Mouse (Mus musculus): ENCODE measurements around the gene Cwh43. TPM values are rescaled to one million over a fixed set of nuclear protein-coding genes. Genes with fewer than 3 reads are reported as not detected.

Gene Cwh43
- 0.29 and 0.39 TPM in 2 replicates for polyA plus RNA-seq (2015; fragmentation: Nextera tagmentation; extraction: Ambion mirVana)

- H3K9ac ChIP-seq: peak within 1 kb of the TSS; percentile 28
- H3K9me3 ChIP-seq: no peaks in the 10 kb centered on the region
- 3% methylated on average over 49 of the region's 49 CpGs for WGBS
- peak within 1 kb of the TSS; percentile 38 for H3K4me3 ChIP-seq
- H3K27me3 ChIP-seq: peaks cover 26% of the 10 kb centered on the region
- peak within 1 kb of the TSS; percentile 82 for H3K4me2 ChIP-seq
- H3K4me1 ChIP-seq (replicated peaks): peaks cover 11% of the 10 kb centered on the region
- no peak within 1 kb of the TSS for H3K27ac ChIP-seq (replicated peaks)
- peak; percentile 55 for ATAC-seq (ENCODE audit: low FRiP score, low read depth)
- no peaks in the 10 kb centered on the region for H3K36me3 ChIP-seq
Measured at GRCm38 (mm10) chr5:73405981-73406722, at the start of gene Cwh43. Gene Cwh43 (plus strand): TSS chr5:73406075.

DNA sequence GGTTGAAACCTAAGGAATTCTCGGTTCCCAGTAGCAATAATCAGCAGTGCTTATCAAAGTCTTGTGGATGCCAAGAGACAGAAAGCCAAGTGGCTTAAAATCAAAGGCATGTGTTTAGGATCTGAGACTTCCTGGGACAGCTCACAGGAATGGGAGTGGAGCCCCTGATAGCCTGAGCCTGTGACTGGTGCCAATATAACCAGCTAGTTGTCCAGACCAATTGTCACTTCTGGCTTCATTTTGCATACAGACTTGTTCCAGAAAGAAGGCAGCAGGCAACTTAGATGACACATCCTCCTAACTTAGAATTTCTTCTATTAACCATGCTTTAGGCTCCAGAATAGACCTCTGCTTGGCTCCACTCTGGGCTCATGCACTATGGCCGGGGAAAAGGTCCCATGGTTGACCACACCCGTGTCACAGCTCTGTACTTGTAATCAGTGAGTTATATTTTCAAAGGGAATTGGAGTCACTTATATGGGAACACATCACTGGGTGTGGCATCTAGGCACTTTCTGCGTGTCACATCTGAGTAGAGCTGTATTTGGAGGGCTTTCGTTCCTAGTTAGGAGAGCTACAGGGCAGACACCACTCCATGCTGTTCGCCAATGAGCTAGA lies 46.6 kb upstream of the Cwh43 start:
- Histone ChIP-seq H3K4me2 (peak overlapping the region; percentile 45), H3K9ac (no peak overlapping the region), H3K27me3 (no peaks in the 10 kb centered on the region), H3K9me3 (no peaks in the 10 kb centered on the region), H3K27ac (replicated peaks) (no peak overlapping the region), H3K4me3 (no peak overlapping the region), H3K4me1 (replicated peaks) (peaks cover 5% of the 10 kb centered on the region), H3K36me3 (no peaks in the 10 kb centered on the region)
- ATAC-seq (ENCODE audit: low FRiP score, low read depth): no peak
- WGBS: 82% methylated on average over 6 of the region's 6 CpGs

- WGBS: 30% methylated on average over 12 of the region's 12 CpGs
- Histone ChIP-seq H3K4me3 (peak overlapping the region; percentile 7; the same call in 1 of the 2 replicates), H3K4me1 (replicated peaks) (peaks cover 5% of the 10 kb centered on the region), H3K27me3 (no peaks in the 10 kb centered on the region), H3K9ac (no peak overlapping the region), H3K4me2 (peak overlapping the region; percentile 45), H3K36me3 (no peaks in the 10 kb centered on the region), H3K27ac (replicated peaks) (no peak overlapping the region), H3K9me3 (no peaks in the 10 kb centered on the region)
- peak; percentile 27; the same call in 1 of the 2 replicates for ATAC-seq (ENCODE audit: low FRiP score, low read depth)
Measured at GRCm38 (mm10) chr5:73359752-73360141, 46.1 kb upstream of the Cwh43 start.

DNA sequence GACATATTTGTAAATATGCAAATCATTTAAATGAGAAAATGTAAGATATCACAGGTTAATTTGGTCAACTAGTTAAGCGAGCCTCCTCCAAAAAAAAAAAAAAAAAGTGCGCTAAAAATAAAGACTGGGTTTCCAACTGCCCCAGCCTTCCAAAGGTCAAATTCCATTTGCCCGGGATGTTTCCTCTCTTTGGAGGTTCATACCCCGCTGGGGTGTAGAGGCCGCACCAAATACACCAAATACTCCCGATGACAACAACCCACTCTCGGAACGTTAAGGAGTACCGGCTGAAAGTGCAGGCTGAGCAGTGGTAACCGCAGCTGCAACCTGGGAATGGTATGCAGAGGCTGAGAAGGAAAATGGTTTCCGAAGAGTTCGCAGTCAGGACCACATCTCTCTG lies 45.6 kb upstream of the Cwh43 start:
- H3K27me3 ChIP-seq: no peaks in the 10 kb centered on the region
- H3K36me3 ChIP-seq: no peaks in the 10 kb centered on the region
- no peaks in the 10 kb centered on the region for H3K9me3 ChIP-seq
- 22% methylated on average over 12 of the region's 12 CpGs for WGBS
- no peak overlapping the region for H3K9ac ChIP-seq
- no peak overlapping the region for H3K27ac ChIP-seq (replicated peaks)
- peaks cover 5% of the 10 kb centered on the region for H3K4me1 ChIP-seq (replicated peaks)
- H3K4me2 ChIP-seq: peak overlapping the region; percentile 45
- ATAC-seq (ENCODE audit: low FRiP score, low read depth): no peak
- H3K4me3 ChIP-seq: peak overlapping the region; percentile 7; the same call in 1 of the 2 replicates

- no peak overlapping the region for H3K4me3 ChIP-seq
- H3K27ac ChIP-seq (replicated peaks): no peak overlapping the region
- no peaks in the 10 kb centered on the region for H3K27me3 ChIP-seq
- no peak overlapping the region for H3K4me2 ChIP-seq
- H3K9ac ChIP-seq: no peak overlapping the region
- no peaks in the 10 kb centered on the region for H3K9me3 ChIP-seq
- 91% methylated on average over 7 of the region's 7 CpGs for WGBS
- H3K4me1 ChIP-seq (replicated peaks): peaks cover 5% of the 10 kb centered on the region
- no peak for ATAC-seq (ENCODE audit: low FRiP score, low read depth)
- H3K36me3 ChIP-seq: no peaks in the 10 kb centered on the region
Measured at GRCm38 (mm10) chr5:73362338-73362737, 43.5 kb upstream of the Cwh43 start.

GRCm38 (mm10) chr5:73362791-73363190 lies 43.1 kb upstream of the Cwh43 start:
- H3K4me1 ChIP-seq (replicated peaks): peaks cover 5% of the 10 kb centered on the region
- ATAC-seq (ENCODE audit: low FRiP score, low read depth): no peak

GRCm38 (mm10) chr5:73364107-73364864 lies 41.6 kb upstream of the Cwh43 start:
- no peak overlapping the region for H3K27ac ChIP-seq (replicated peaks)
- WGBS: 84% methylated on average over 2 of the region's 2 CpGs
- H3K4me2 ChIP-seq: no peak overlapping the region
- H3K9me3 ChIP-seq: no peaks in the 10 kb centered on the region
- no peak for ATAC-seq (ENCODE audit: low FRiP score, low read depth)
- no peak overlapping the region for H3K4me3 ChIP-seq
- peaks cover 5% of the 10 kb centered on the region for H3K4me1 ChIP-seq (replicated peaks)
- H3K9ac ChIP-seq: no peak overlapping the region
- H3K27me3 ChIP-seq: no peaks in the 10 kb centered on the region
- H3K36me3 ChIP-seq: no peaks in the 10 kb centered on the region

More at GRCm38 (mm10) chr5:73362791-73363190, 43.1 kb upstream of the Cwh43 start:
- Histone ChIP-seq H3K36me3 (no peaks in the 10 kb centered on the region), H3K9me3 (no peaks in the 10 kb centered on the region), H3K27ac (replicated peaks) (no peak overlapping the region), H3K4me3 (no peak overlapping the region), H3K9ac (no peak overlapping the region), H3K27me3 (no peaks in the 10 kb centered on the region), H3K4me2 (no peak overlapping the region)
- 84% methylated on average over 5 of the region's 5 CpGs for WGBS

DNA sequence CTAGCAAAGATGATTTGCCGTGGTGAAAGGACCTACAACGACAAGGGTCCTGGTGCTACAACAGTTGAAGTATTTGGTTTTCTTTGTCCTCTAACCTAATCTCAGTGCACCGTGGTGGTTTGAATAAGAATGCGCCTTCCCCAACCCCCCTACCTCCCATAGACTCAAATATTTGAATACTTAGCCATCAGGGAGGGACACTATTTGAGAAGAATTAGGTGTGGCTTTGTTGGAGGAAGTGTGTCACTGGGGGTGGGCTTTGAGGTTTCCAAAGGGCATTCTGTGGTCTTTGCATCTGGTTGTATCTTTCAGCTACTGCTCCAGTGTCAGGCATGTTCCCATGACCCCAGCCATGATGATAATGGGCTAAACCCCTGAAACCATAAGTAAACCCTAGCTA lies 38.0 kb upstream of the Cwh43 start:
- Histone ChIP-seq H3K4me1 (replicated peaks) (no peaks in the 10 kb centered on the region), H3K27ac (replicated peaks) (no peak overlapping the region), H3K36me3 (no peaks in the 10 kb centered on the region), H3K9ac (no peak overlapping the region), H3K27me3 (no peaks in the 10 kb centered on the region), H3K4me2 (no peak overlapping the region), H3K9me3 (no peaks in the 10 kb centered on the region), H3K4me3 (no peak overlapping the region)
- whole genome bisulfite sequencing: 75% methylated on average over 4 of the region's 4 CpGs
- no peak for ATAC-seq (ENCODE audit: low FRiP score, low read depth)

- no peaks in the 10 kb centered on the region for H3K36me3 ChIP-seq
- WGBS: 80% methylated on average over 10 of the region's 10 CpGs
- H3K9ac ChIP-seq: no peak overlapping the region
- H3K4me3 ChIP-seq: no peak overlapping the region
- ATAC-seq (ENCODE audit: low FRiP score, low read depth): no peak
- no peaks in the 10 kb centered on the region for H3K9me3 ChIP-seq
- H3K27ac ChIP-seq (replicated peaks): no peak overlapping the region
- H3K27me3 ChIP-seq: no peaks in the 10 kb centered on the region
- H3K4me2 ChIP-seq: no peak overlapping the region
- no peaks in the 10 kb centered on the region for H3K4me1 ChIP-seq (replicated peaks)
Measured at GRCm38 (mm10) chr5:73368845-73369447, 36.9 kb upstream of the Cwh43 start.

GRCm38 (mm10) chr5:73369731-73370130 lies 36.1 kb upstream of the Cwh43 start:
- Histone ChIP-seq H3K4me1 (replicated peaks) (no peaks in the 10 kb centered on the region), H3K4me2 (no peak overlapping the region)
- WGBS: 49% methylated on average over 3 of the region's 3 CpGs

GRCm38 (mm10) chr5:73372601-73373000 lies 33.3 kb upstream of the Cwh43 start:
- Histone ChIP-seq H3K4me2 (no peak overlapping the region), H3K36me3 (no peaks in the 10 kb centered on the region), H3K9ac (no peak overlapping the region), H3K9me3 (no peaks in the 10 kb centered on the region), H3K4me1 (replicated peaks) (no peaks in the 10 kb centered on the region), H3K4me3 (no peak overlapping the region), H3K27ac (replicated peaks) (no peak overlapping the region), H3K27me3 (no peaks in the 10 kb centered on the region)
- ATAC-seq (ENCODE audit: low FRiP score, low read depth): no peak
- WGBS: 82% methylated on average over 5 of the region's 5 CpGs

More at GRCm38 (mm10) chr5:73369731-73370130, 36.1 kb upstream of the Cwh43 start:
- H3K27ac ChIP-seq (replicated peaks): no peak overlapping the region
- no peak overlapping the region for H3K4me3 ChIP-seq
- no peaks in the 10 kb centered on the region for H3K36me3 ChIP-seq
- ATAC-seq (ENCODE audit: low FRiP score, low read depth): no peak
- no peaks in the 10 kb centered on the region for H3K27me3 ChIP-seq
- H3K9ac ChIP-seq: no peak overlapping the region
- H3K9me3 ChIP-seq: no peaks in the 10 kb centered on the region

DNA sequence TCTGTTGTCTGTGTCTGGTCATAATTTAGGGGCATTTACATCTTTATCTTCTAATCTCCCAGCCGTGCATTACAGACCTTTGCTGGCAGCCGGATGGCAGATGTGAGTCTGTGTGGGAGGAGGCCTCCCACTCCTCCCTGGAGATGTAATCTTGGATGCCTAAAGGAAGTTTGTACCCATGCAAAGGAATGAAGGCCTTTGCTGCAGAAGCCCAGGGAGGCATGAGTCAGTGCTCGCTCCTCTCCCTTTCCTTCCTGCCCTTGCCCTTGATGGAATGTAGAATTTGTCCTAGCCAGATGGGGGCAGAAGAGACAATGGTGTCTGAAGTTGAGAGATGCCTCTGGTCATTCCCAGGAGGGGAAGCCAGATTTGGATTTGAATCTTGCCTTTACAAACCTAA lies 32.7 kb upstream of the Cwh43 start:
- H3K4me2 ChIP-seq: no peak overlapping the region
- no peak for ATAC-seq (ENCODE audit: low FRiP score, low read depth)
- no peak overlapping the region for H3K4me3 ChIP-seq
- H3K9me3 ChIP-seq: no peaks in the 10 kb centered on the region
- no peaks in the 10 kb centered on the region for H3K4me1 ChIP-seq (replicated peaks)
- no peaks in the 10 kb centered on the region for H3K27me3 ChIP-seq
- H3K36me3 ChIP-seq: no peaks in the 10 kb centered on the region
- no peak overlapping the region for H3K27ac ChIP-seq (replicated peaks)
- 52% methylated on average over 3 of the region's 3 CpGs for WGBS
- no peak overlapping the region for H3K9ac ChIP-seq

Data from hindbrain, embryonic 15.5 days (tissue).